Mouse (Mus musculus): ENCODE data around the gene Tpp1. TPM values are rescaled to one million over a fixed set of nuclear protein-coding genes. Genes with fewer than 3 reads are reported as not detected.

Gene Tpp1
- total RNA-seq (2021) = 10 to 100 TPM; 31.6 to 38.3 TPM
- long read RNA-seq, transcript Tpp1-201 (13 exons, 3,558 nt) = major isoform, 11 of 20 reads
- long read RNA-seq, partial matches to known transcripts = 5 of 20 reads
- long read RNA-seq, other reads (novel, unspliced or antisense) = 4 of 20 reads

- DNase-seq (ENCODE audit: low spot score in 2 of 2) = peak; percentile 91 to 92
Measured at GRCm38 (mm10) chr7:105751491-105752433, at the start of gene Tpp1. Tpp1 (minus strand) TSS chr7:105752235.

GRCm38 (mm10) chr7:105796972-105797371 lies 44.9 kb upstream of the Tpp1 start:
- no peak for DNase-seq (ENCODE audit: low spot score in 2 of 2)

- no peak for DNase-seq (ENCODE audit: low spot score in 2 of 2)
Measured at GRCm38 (mm10) chr7:105795759-105796366, 43.8 kb upstream of the Tpp1 start.

- no peak for DNase-seq (ENCODE audit: low spot score in 2 of 2)
Measured at GRCm38 (mm10) chr7:105793701-105794100, 41.7 kb upstream of the Tpp1 start.

GRCm38 (mm10) chr7:105791147-105791546 lies 39.1 kb upstream of the Tpp1 start:
- no peak for DNase-seq (ENCODE audit: low spot score in 2 of 2)

- DNase-seq (ENCODE audit: low spot score in 2 of 2) = peak; percentile 55 to 64
Measured at GRCm38 (mm10) chr7:105787285-105788140, 35.5 kb upstream of the Tpp1 start, which contains the start of gene Dchs1. Dchs1 (minus strand) TSS chr7:105787654.

GRCm38 (mm10) chr7:105786506-105787284 lies 34.7 kb upstream of the Tpp1 start:
- DNase-seq (ENCODE audit: low spot score in 2 of 2) = peak in 1 of 2 experiments; percentile 25

GRCm38 (mm10) chr7:105784556-105784955 lies 32.5 kb upstream of the Tpp1 start:
- DNase-seq (ENCODE audit: low spot score in 2 of 2) = no peak

- no peak for DNase-seq (ENCODE audit: low spot score in 2 of 2)
Measured at GRCm38 (mm10) chr7:105783861-105784260, 31.8 kb upstream of the Tpp1 start.

GRCm38 (mm10) chr7:105778553-105779265 lies 26.7 kb upstream of the Tpp1 start:
- DNase-seq (ENCODE audit: low spot score in 2 of 2) = peak in 1 of 2 experiments; percentile 51

GRCm38 (mm10) chr7:105777797-105778552 lies 25.9 kb upstream of the Tpp1 start:
- DNase-seq (ENCODE audit: low spot score in 2 of 2) = no peak

GRCm38 (mm10) chr7:105777316-105777715 lies 25.3 kb upstream of the Tpp1 start:
- no peak for DNase-seq (ENCODE audit: low spot score in 2 of 2)

GRCm38 (mm10) chr7:105776026-105776425 lies 24.0 kb upstream of the Tpp1 start:
- DNase-seq (ENCODE audit: low spot score in 2 of 2) = no peak

- no peak for DNase-seq (ENCODE audit: low spot score in 2 of 2)
Measured at GRCm38 (mm10) chr7:105774661-105775060, 22.6 kb upstream of the Tpp1 start.

- no peak for DNase-seq (ENCODE audit: low spot score in 2 of 2)
Measured at GRCm38 (mm10) chr7:105773041-105773440, 21.0 kb upstream of the Tpp1 start.

GRCm38 (mm10) chr7:105772331-105772730 lies 20.3 kb upstream of the Tpp1 start:
- no peak for DNase-seq (ENCODE audit: low spot score in 2 of 2)

- no peak for DNase-seq (ENCODE audit: low spot score in 2 of 2)
Measured at GRCm38 (mm10) chr7:105769959-105770358, 17.9 kb upstream of the Tpp1 start.

- DNase-seq (ENCODE audit: low spot score in 2 of 2) = no peak
Measured at GRCm38 (mm10) chr7:105767729-105768165, 15.7 kb upstream of the Tpp1 start.

GRCm38 (mm10) chr7:105764331-105764730 lies 12.3 kb upstream of the Tpp1 start:
- no peak for DNase-seq (ENCODE audit: low spot score in 2 of 2)
